Mouse (Mus musculus): Measurements from ENCODE around the gene Slc50a1. TPM values are rescaled to one million over a fixed set of nuclear protein-coding genes. Genes with fewer than 3 reads are reported as not detected.

Gene Slc50a1
- polyA plus RNA-seq, 1 experiment = 156 TPM

- DNase-seq (ENCODE audit: low spot score) = no peak
Measured at GRCm38 (mm10) chr3:89262417-89262816, 8.0 kb downstream of the Slc50a1 start.

- DNase-seq (ENCODE audit: low spot score) = no peak
Measured at GRCm38 (mm10) chr3:89260211-89260610, 10.2 kb downstream of the Slc50a1 start.

GRCm38 (mm10) chr3:89259076-89259475, 11.3 kb downstream of the Slc50a1 start, which contains the start of gene Dpm3:
Dpm3 (plus strand) TSS chr3:89259358.
- DNase-seq (ENCODE audit: low spot score) = no peak

- no peak for DNase-seq (ENCODE audit: low spot score)
Measured at GRCm38 (mm10) chr3:89256177-89256576, 14.2 kb downstream of the Slc50a1 start.

- DNase-seq (ENCODE audit: low spot score) = no peak
Measured at GRCm38 (mm10) chr3:89254994-89255393, 15.4 kb downstream of the Slc50a1 start.

- no peak for DNase-seq (ENCODE audit: low spot score)
Measured at GRCm38 (mm10) chr3:89251365-89251895, 18.9 kb downstream of the Slc50a1 start.

GRCm38 (mm10) chr3:89250435-89251040, 19.8 kb downstream of the Slc50a1 start:
- no peak for DNase-seq (ENCODE audit: low spot score)

- no peak for DNase-seq (ENCODE audit: low spot score)
Measured at GRCm38 (mm10) chr3:89247466-89247865, 22.9 kb downstream of the Slc50a1 start.

GRCm38 (mm10) chr3:89246261-89247100, 23.9 kb downstream of the Slc50a1 start, which contains the start of gene Trim46:
Trim46 (minus strand) TSS chr3:89246309.
- DNase-seq (ENCODE audit: low spot score) = peak; percentile 84

- DNase-seq (ENCODE audit: low spot score) = no peak
Measured at GRCm38 (mm10) chr3:89245688-89246171, 24.6 kb downstream of the Slc50a1 start, which contains the start of gene Krtcap2. Krtcap2 (plus strand) TSS chr3:89245966.

GRCm38 (mm10) chr3:89244982-89245687, 25.2 kb downstream of the Slc50a1 start:
- no peak for DNase-seq (ENCODE audit: low spot score)

- DNase-seq (ENCODE audit: low spot score) = no peak
Measured at GRCm38 (mm10) chr3:89244158-89244981, 26.0 kb downstream of the Slc50a1 start.

- DNase-seq (ENCODE audit: low spot score) = no peak
Measured at GRCm38 (mm10) chr3:89243609-89244008, 26.8 kb downstream of the Slc50a1 start.

- DNase-seq (ENCODE audit: low spot score) = no peak
Measured at GRCm38 (mm10) chr3:89242331-89242895, 28.0 kb downstream of the Slc50a1 start.

- DNase-seq (ENCODE audit: low spot score) = no peak
Measured at GRCm38 (mm10) chr3:89238494-89238893, 31.9 kb downstream of the Slc50a1 start.

GRCm38 (mm10) chr3:89237682-89238081, 32.7 kb downstream of the Slc50a1 start:
- DNase-seq (ENCODE audit: low spot score) = no peak

- DNase-seq (ENCODE audit: low spot score) = no peak
Measured at GRCm38 (mm10) chr3:89236516-89236915, 33.9 kb downstream of the Slc50a1 start.

GRCm38 (mm10) chr3:89233562-89234110, 36.7 kb downstream of the Slc50a1 start:
- DNase-seq (ENCODE audit: low spot score) = no peak

GRCm38 (mm10) chr3:89232614-89233013, 37.8 kb downstream of the Slc50a1 start:
- DNase-seq (ENCODE audit: low spot score) = no peak

- DNase-seq (ENCODE audit: low spot score) = no peak
Measured at GRCm38 (mm10) chr3:89231772-89232275, 38.5 kb downstream of the Slc50a1 start.
